Mouse (Mus musculus): Measurements from ENCODE around the gene Lifr. TPM values are rescaled to one million over a fixed set of nuclear protein-coding genes. Genes with fewer than 3 reads are reported as not detected.

Gene Lifr
- polyA plus RNA-seq, 1 experiment from 2014 or later: 11.0 TPM

- Histone ChIP-seq H3K4me3 (no peak overlapping the region), H3K27ac (replicated peaks) (no peak overlapping the region), H3K9me3 (no peaks in the 10 kb centered on the region), H3K36me3 (replicated peaks) (no peaks in the 10 kb centered on the region), H3K4me1 (no peaks in the 10 kb centered on the region), H3K27me3 (replicated peaks; ENCODE audit: low read depth, poor library complexity, severe bottlenecking) (no peaks in the 10 kb centered on the region)
- DNase-seq (ENCODE audit: low spot score): no peak
- 87% methylated on average over 13 of the region's 13 CpGs for WGBS
These were observed 143.1 kb downstream of the Lifr start for GRCm38 (mm10) chr15:7233393-7234090.

GRCm38 (mm10) chr15:7239904-7240303 lies 149.5 kb downstream of the Lifr start:
- DNase-seq (ENCODE audit: low spot score): no peak
- H3K36me3 ChIP-seq (replicated peaks): no peaks in the 10 kb centered on the region
- no peak overlapping the region for H3K4me3 ChIP-seq
- H3K9me3 ChIP-seq: no peaks in the 10 kb centered on the region
- WGBS: 89% methylated on average over 11 of the region's 11 CpGs
- H3K4me1 ChIP-seq: peaks cover 8% of the 10 kb centered on the region
- H3K27me3 ChIP-seq (replicated peaks; ENCODE audit: low read depth, poor library complexity, severe bottlenecking): no peaks in the 10 kb centered on the region
- no peak overlapping the region for H3K27ac ChIP-seq (replicated peaks)

- Histone ChIP-seq H3K4me1 (peaks cover 8% of the 10 kb centered on the region), H3K27me3 (replicated peaks; ENCODE audit: low read depth, poor library complexity, severe bottlenecking) (no peaks in the 10 kb centered on the region), H3K36me3 (replicated peaks) (no peaks in the 10 kb centered on the region), H3K27ac (replicated peaks) (no peak overlapping the region), H3K4me3 (no peak overlapping the region), H3K9me3 (no peaks in the 10 kb centered on the region)
- DNase-seq (ENCODE audit: low spot score): no peak
- WGBS: 87% methylated on average over 3 of the region's 3 CpGs
These were observed 150.5 kb downstream of the Lifr start for GRCm38 (mm10) chr15:7240950-7241349.

- Histone ChIP-seq H3K27ac (replicated peaks) (no peak overlapping the region), H3K27me3 (replicated peaks; ENCODE audit: low read depth, poor library complexity, severe bottlenecking) (no peaks in the 10 kb centered on the region), H3K4me3 (no peak overlapping the region), H3K4me1 (peaks cover 8% of the 10 kb centered on the region), H3K9me3 (no peaks in the 10 kb centered on the region), H3K36me3 (replicated peaks) (no peaks in the 10 kb centered on the region)
- DNase-seq (ENCODE audit: low spot score): no peak
- 82% methylated on average over 15 of the region's 15 CpGs for WGBS
These were observed 151.9 kb downstream of the Lifr start for GRCm38 (mm10) chr15:7242161-7242850.

Other genes starting within 250 kb of the Lifr start
- 0.35 and 0.36 TPM in 2 replicates for gene Osmr, start 215.6 kb upstream of the Lifr start, polyA plus RNA-seq (2016; fragmentation: Nextera tagmentation; extraction: Ambion mirVana)